In genomic region chr15:88890751-88891675, GRCm38 (mm10) we compare ENCODE assay signal across 8 mouse cellular contexts. TPM values are rescaled to one million over a fixed set of nuclear protein-coding genes. Genes with fewer than 3 reads are reported as not detected.
DNase-seq lines count a peak whose midpoint lies in the region; ATAC-seq and TF ChIP-seq lines count a peak whose summit lies in the region.

No protein-coding gene starts in this region.

- peak overlapping the region; percentile 91 for H3K4me2 ChIP-seq in limb, embryonic 12.5 days
- H3K4me2 ChIP-seq in midbrain, embryonic 13.5 days (replicated peaks), result peak overlapping the region; percentile 81

- H3K9ac ChIP-seq in heart, adult 2 months (ENCODE audit: low read depth, low read length), result peak overlapping the region; percentile 17; the same call in 1 of the 2 replicates
- H3K9ac ChIP-seq in limb, embryonic 12.5 days (replicated peaks), result peak overlapping the region; percentile 63
- peak overlapping the region; percentile 73 for H3K9ac ChIP-seq in midbrain, embryonic 13.5 days (replicated peaks)

- TF ChIP-seq POLR2A in heart, adult 2 months (IDR thresholded peaks at IDR 0.05; ENCODE audit: insufficient read depth, low read depth, low read length), result no peak
- no peak for TF ChIP-seq POLR2A in spleen, adult 2 months (IDR thresholded peaks at IDR 0.05; ENCODE audit: low read depth, low read length)

- no peaks in the 10 kb centered on the region for H3K36me3 ChIP-seq in embryonic facial prominence, embryonic 10.5 days (replicated peaks)
- H3K36me3 ChIP-seq in heart, adult 2 months (ENCODE audit: control insufficient read depth, insufficient read depth, low read length), result no peaks in the 10 kb centered on the region
- no peaks in the 10 kb centered on the region for H3K36me3 ChIP-seq in limb, embryonic 12.5 days
- H3K36me3 ChIP-seq in midbrain, embryonic 13.5 days, result no peaks in the 10 kb centered on the region
- H3K36me3 ChIP-seq in spleen, adult 2 months (ENCODE audit: control insufficient read depth, insufficient read depth, low read length), result no peaks in the 10 kb centered on the region

- intact Hi-C loops in heart, adult 2 months (cut with DNase I), result no loop called here

- no peaks in the 10 kb centered on the region for H3K9me3 ChIP-seq in embryonic facial prominence, embryonic 10.5 days
- H3K9me3 ChIP-seq in limb, embryonic 12.5 days, result no peaks in the 10 kb centered on the region
- H3K9me3 ChIP-seq in midbrain, embryonic 13.5 days, result no peaks in the 10 kb centered on the region

- H3K27me3 ChIP-seq in embryonic facial prominence, embryonic 10.5 days (replicated peaks; ENCODE audit: low read depth, poor library complexity, severe bottlenecking), result peaks cover 48% of the 10 kb centered on the region
- peaks cover 2% of the 10 kb centered on the region; the same call in 1 of the 2 replicates for H3K27me3 ChIP-seq in heart, adult 2 months (ENCODE audit: control insufficient read depth, insufficient read depth, low read length)
- peaks cover 27% of the 10 kb centered on the region for H3K27me3 ChIP-seq in limb, embryonic 12.5 days
- H3K27me3 ChIP-seq in midbrain, embryonic 13.5 days, result peaks cover 19% of the 10 kb centered on the region
- no peaks in the 10 kb centered on the region for H3K27me3 ChIP-seq in spleen, adult 2 months (ENCODE audit: control insufficient read depth, insufficient read depth, low read length)

- ATAC-seq in limb, embryonic 12.5 days (ENCODE audit: insufficient number of reproducible peaks, insufficient read depth, low FRiP score, low TSS enrichment, low read depth), result peak; percentile 89
- ATAC-seq in midbrain, embryonic 13.5 days, result peak; percentile 95

- peaks cover 19% of the 10 kb centered on the region for H3K4me1 ChIP-seq in embryonic facial prominence, embryonic 10.5 days
- H3K4me1 ChIP-seq in heart, adult 2 months (ENCODE audit: control insufficient read depth, insufficient read depth, low read length), result peaks cover 4% of the 10 kb centered on the region
- 0 out of 2 replicates have a peak, but pooled peaks cover 5% of the 10 kb centered on the region for H3K4me1 ChIP-seq in limb, embryonic 12.5 days (replicated peaks)
- H3K4me1 ChIP-seq in midbrain, embryonic 13.5 days (replicated peaks), result peaks cover 11% of the 10 kb centered on the region
- peaks cover 9% of the 10 kb centered on the region for H3K4me1 ChIP-seq in spleen, adult 2 months (ENCODE audit: control insufficient read depth, insufficient read depth, insufficient read length)

- DNase-seq in gastrocnemius, adult 18-20 months (ENCODE audit: low spot score), result peak; percentile 34
- DNase-seq in gastrocnemius, adult 8-10 months (ENCODE audit: low spot score in 2 of 2), result no peak
- peak; percentile 86 for DNase-seq in embryonic facial prominence, embryonic 10.5 days (ENCODE audit: low spot score)
- peak; percentile 61 to 71 for DNase-seq in heart, adult 2 months
- peak; percentile 88 for DNase-seq in kidney, adult 18-20 months
- peak; percentile 27 to 56 for DNase-seq in spleen, adult 2 months (ENCODE audit: low read depth in 1 of 2, low spot score in 2 of 2)

- H3K27ac ChIP-seq in embryonic facial prominence, embryonic 10.5 days (replicated peaks), result peak overlapping the region; percentile 78
- no peak overlapping the region for H3K27ac ChIP-seq in heart, adult 2 months
- H3K27ac ChIP-seq in limb, embryonic 12.5 days, result no peak overlapping the region
- peak overlapping the region; percentile 11; the same call in 1 of the 2 replicates for H3K27ac ChIP-seq in midbrain, embryonic 13.5 days
- no peak overlapping the region for H3K27ac ChIP-seq in spleen, adult 2 months (ENCODE audit: insufficient read depth, low read length)

- peak overlapping the region; percentile 69 for H3K4me3 ChIP-seq in embryonic facial prominence, embryonic 10.5 days
- H3K4me3 ChIP-seq in heart, adult 2 months, result peak overlapping the region; percentile 45
- peak overlapping the region; percentile 50 for H3K4me3 ChIP-seq in limb, embryonic 12.5 days (replicated peaks)
- peak overlapping the region; percentile 52 for H3K4me3 ChIP-seq in midbrain, embryonic 13.5 days (replicated peaks)
- H3K4me3 ChIP-seq in spleen, adult 2 months (ENCODE audit: extremely low read depth, insufficient read depth, insufficient read length), result peak overlapping the region; percentile 56

- no peak for TF ChIP-seq CTCF in heart, adult 2 months (IDR thresholded peaks at IDR 0.05)
- no peak for TF ChIP-seq CTCF in spleen, adult 2 months (IDR thresholded peaks at IDR 0.05; ENCODE audit: extremely low read depth, insufficient read depth, insufficient read length, insufficient replicate concordance)

- no peaks in the 10 kb centered on the region for H3K79me2 ChIP-seq in heart, adult 2 months (replicated peaks; ENCODE audit: control insufficient read depth, insufficient read depth, low read length)

- no peak for TF ChIP-seq EP300 in heart, adult 2 months (IDR thresholded peaks at IDR 0.05; ENCODE audit: insufficient read depth, low read depth, low read length)

- 2% methylated on average over 41 of the region's 41 CpGs for WGBS in embryonic facial prominence, embryonic 10.5 days
- WGBS in heart, adult 2 months, result 4% methylated on average over 41 of the region's 41 CpGs
- 3% methylated on average over 36 of the region's 41 CpGs for WGBS in limb, embryonic 12.5 days
- WGBS in midbrain, embryonic 13.5 days, result 2% methylated on average over 41 of the region's 41 CpGs
- 2% methylated on average over 41 of the region's 41 CpGs for WGBS in spleen, adult 2 months

RNA-seq across cellular contexts. Expression of gene Pim3, which starts 29.0 kb away (rescaled TPM):
- 10 to 100 TPM; 24.1 to 37.3 TPM for total RNA-seq in gastrocnemius, adult 18-20 months (2021)
- total RNA-seq in gastrocnemius, adult 8-10 months (2022), result 10 to 100 TPM; 19.5 to 42.9 (median 25.7) TPM
- polyA plus RNA-seq in embryonic facial prominence, embryonic 10.5 days (2016; fragmentation: Nextera tagmentation; extraction: Ambion mirVana), result 43.6 and 49.0 TPM in 2 replicates
- total RNA-seq in heart, adult 2 months (2021), result 100 to 1,000 TPM in 1 of 2 experiments, 10 to 100 TPM in 1; 95.3 to 133 TPM
- 45.6 and 58.8 TPM in 2 replicates for polyA plus RNA-seq in heart, adult 2 months (2012; rRNA removed)
- polyA plus RNA-seq in limb, embryonic 12.5 days (2016; fragmentation: Nextera tagmentation; extraction: Ambion mirVana), result 53.9 and 55.3 TPM in 2 replicates
- 42.0 and 47.6 TPM in 2 replicates for polyA plus RNA-seq in midbrain, embryonic 13.5 days (2015; fragmentation: Nextera tagmentation; extraction: Ambion mirVana)
- polyA plus RNA-seq in spleen, adult 2 months (2012; rRNA removed), result 16.2 and 20.8 TPM in 2 replicates

Comparison
In these comparisons a context has a peak if more than half of its experiments do, and no peak if none do; other contexts are left out.
1. DNase-seq: peak in gastrocnemius, adult 18-20 months (single experiment), embryonic facial prominence, embryonic 10.5 days (single experiment), heart, adult 2 months (2 of 2), kidney, adult 18-20 months (single experiment) and spleen, adult 2 months (2 of 2); none in gastrocnemius, adult 8-10 months (0 of 2).
2. H3K27ac ChIP-seq: peak in embryonic facial prominence, embryonic 10.5 days (single experiment) and midbrain, embryonic 13.5 days (single experiment); none in heart, adult 2 months (single experiment), limb, embryonic 12.5 days (single experiment) and spleen, adult 2 months (single experiment).
3. H3K9ac ChIP-seq: peak in every context shown above with its lines; median percentile 73 in midbrain, embryonic 13.5 days; 63 in limb, embryonic 12.5 days; 17 in heart, adult 2 months.
4. Peak in every context shown above with its lines, with median percentiles within 50 percentile points of each other: H3K4me3 ChIP-seq.